Mouse (Mus musculus) heart, postnatal 36 days (tissue): Measurements from ENCODE around the gene Col6a1. TPM values are rescaled to one million over a fixed set of nuclear protein-coding genes. Genes with fewer than 3 reads are reported as not detected.
A peak's percentile ranks its signal among the peaks of the same experiment; 100 is the strongest.

Source experiments
- DNase-seq, 2 experiments: peaks; one replicate each; pipeline ENCODE4 v3.0.0; 2021 to 2022
- intact Hi-C: fragments of 180-260 bp; cut with DNase I; formaldehyde crosslinking; loops from one replicate; pipeline ENCODE4 v1.15.1; 2025
- total RNA-seq, 2 experiments: library from RNA; stranded (reverse); gene quantifications; 2 replicates each; pipeline ENCODE4 v1.2.3; 2021

The Col6a1 gene
- total RNA-seq, 2 experiments from 2014 or later, result 69.8 to 78.5 TPM

GRCm38 (mm10) chr10:76683977-76684376 lies 42.0 kb downstream of the Col6a1 start:
- intact Hi-C loops, result no loop called here
- DNase-seq, result no peak

GRCm38 (mm10) chr10:76683461-76683860 lies 42.5 kb downstream of the Col6a1 start:
- intact Hi-C loops, result no loop called here
- no peak for DNase-seq

- intact Hi-C loops, result no loop called here
- DNase-seq, result peak; percentile 30 to 41
Observed at GRCm38 (mm10) chr10:76681882-76682281, 44.1 kb downstream of the Col6a1 start.

- intact Hi-C loops, result no loop called here
- no peak for DNase-seq
Observed at GRCm38 (mm10) chr10:76680758-76681650, 45.0 kb downstream of the Col6a1 start.

GRCm38 (mm10) chr10:76678122-76678521 lies 47.8 kb downstream of the Col6a1 start:
- peak; percentile 35 to 40 for DNase-seq
- intact Hi-C loops, result no loop called here

- intact Hi-C loops, result no loop called here
- no peak for DNase-seq
Observed at GRCm38 (mm10) chr10:76675268-76675667, 50.7 kb downstream of the Col6a1 start.

GRCm38 (mm10) chr10:76674581-76674980 lies 51.4 kb downstream of the Col6a1 start:
- intact Hi-C loops, result no loop called here
- no peak for DNase-seq

- no peak for DNase-seq
- intact Hi-C loops, result no loop called here
Observed at GRCm38 (mm10) chr10:76671939-76672338, 54.0 kb downstream of the Col6a1 start.

- intact Hi-C loops, result no loop called here
- DNase-seq, result peak; percentile 29 to 46
Observed at GRCm38 (mm10) chr10:76668947-76669284, 57.1 kb downstream of the Col6a1 start.

GRCm38 (mm10) chr10:76668261-76668946 lies 57.6 kb downstream of the Col6a1 start:
- no peak for DNase-seq
- intact Hi-C loops, result no loop called here

GRCm38 (mm10) chr10:76667197-76667805 lies 58.7 kb downstream of the Col6a1 start:
- intact Hi-C loops, result no loop called here

GRCm38 (mm10) chr10:76665551-76665950 lies 60.4 kb downstream of the Col6a1 start:
- intact Hi-C loops, result no loop called here
- no peak for DNase-seq

More at GRCm38 (mm10) chr10:76667197-76667805, 58.7 kb downstream of the Col6a1 start:
- DNase-seq, result no peak

GRCm38 (mm10) chr10:76664156-76665115 lies 61.5 kb downstream of the Col6a1 start:
- intact Hi-C loops, result no loop called here
- DNase-seq, result peak; percentile 71 to 76

Other genes starting within 250 kb of the Col6a1 start
- gene Lss, start 194.6 kb downstream of the Col6a1 start, total RNA-seq, result 1 to 10 TPM; 8.0 to 8.2 TPM
- gene Spatc1l, start 163.9 kb downstream of the Col6a1 start, total RNA-seq, result not detected
- not detected for gene Ftcd, start 150.5 kb downstream of the Col6a1 start, total RNA-seq
- gene Col6a2, start 102.5 kb downstream of the Col6a1 start, total RNA-seq, result 10 to 100 TPM; 78.2 to 87.8 TPM
- gene Pcbp3, start 235.7 kb upstream of the Col6a1 start, total RNA-seq, result 1 to 10 TPM; 2.4 to 4.9 TPM